Mouse (Mus musculus) midbrain, postnatal 0 days (tissue): ENCODE measurements at regions not wholly inside any gene's neighbourhood (a gene's known extent, or its start where the extent isn't known, plus 50 kb on each side); places are given as distances from the start of the nearest gene placed in this dataset.

Source experiments
- ATAC-seq: fragments of 200-750 bp; cut with Nextera tagmentation; 2 replicates; pipeline ENCODE4 v1.8.0; 2017; ENCODE audit warnings: moderate number of reproducible peaks, mild to moderate bottlenecking, moderate TSS enrichment, moderate library complexity; ENCODE audit not compliant: low FRiP score
- DNase-seq: peaks from one replicate; pipeline ENCODE4 v3.0.0-alpha.2; 2015; ENCODE audit warnings: low spot score
- H3K27ac ChIP-seq: fragments of 300-500 bp; sonication (generic); 2 replicates; pipeline ENCODE4 v1.5.1; 2014; ENCODE audit warnings: low read depth, mild to moderate bottlenecking, low read length, mixed read lengths
- H3K27me3 ChIP-seq: fragments of 300-500 bp; sonication (generic); 2 replicates; pipeline ENCODE4 v1.6.1; 2014; ENCODE audit warnings: low read length, control low read depth, mixed read lengths; ENCODE audit not compliant: insufficient read depth
- H3K36me3 ChIP-seq: fragments of 300-500 bp; sonication (generic); 2 replicates; pipeline ENCODE4 v1.6.1; 2014; ENCODE audit warnings: low read length, control low read depth, mixed read lengths; ENCODE audit not compliant: insufficient read depth
- H3K4me1 ChIP-seq: fragments of 300-500 bp; sonication (generic); 2 replicates; pipeline ENCODE4 v1.6.1; 2014; ENCODE audit warnings: mild to moderate bottlenecking, control low read depth, antibody characterized with exemption, low read length, mixed read lengths; ENCODE audit not compliant: insufficient read depth
- H3K4me2 ChIP-seq: fragments of 300-500 bp; sonication (generic); 2 replicates; pipeline ENCODE4 v1.6.1; 2014; ENCODE audit warnings: low read depth, mild to moderate bottlenecking, low read length, mixed read lengths; ENCODE audit not compliant: poor library complexity, severe bottlenecking
- H3K4me3 ChIP-seq: fragments of 300-500 bp; sonication (generic); 2 replicates; pipeline ENCODE4 v1.5.1; 2014; ENCODE audit warnings: low read depth, mild to moderate bottlenecking, low read length, moderate library complexity
- H3K9ac ChIP-seq: fragments of 300-500 bp; sonication (generic); replicated peaks from 2 replicates; pipeline ENCODE4 v1.6.1; 2014; ENCODE audit warnings: mild to moderate bottlenecking, low read length, moderate library complexity, mixed read lengths; ENCODE audit not compliant: poor library complexity, severe bottlenecking
- H3K9me3 ChIP-seq: fragments of 300-500 bp; sonication (generic); 2 replicates; pipeline ENCODE4 v1.6.1; 2016; ENCODE audit warnings: low read length, control low read depth
- CTCF ChIP-seq: IDR thresholded peaks from 2 replicates; pipeline ENCODE4 v1.5.1; 2016; ENCODE audit warnings: antibody characterized with exemption, mild to moderate bottlenecking
- WGBS: fragments of 180-500 bp; shearing (Covaris S2); extraction: QIAGEN DNeasy Blood & Tissue Kit; methylation state at CpG from one replicate; pipeline ENCODE4 v1.1.7; 2014; 5-methylcytosine and 5-hydroxymethylcytosine counted together

DNA sequence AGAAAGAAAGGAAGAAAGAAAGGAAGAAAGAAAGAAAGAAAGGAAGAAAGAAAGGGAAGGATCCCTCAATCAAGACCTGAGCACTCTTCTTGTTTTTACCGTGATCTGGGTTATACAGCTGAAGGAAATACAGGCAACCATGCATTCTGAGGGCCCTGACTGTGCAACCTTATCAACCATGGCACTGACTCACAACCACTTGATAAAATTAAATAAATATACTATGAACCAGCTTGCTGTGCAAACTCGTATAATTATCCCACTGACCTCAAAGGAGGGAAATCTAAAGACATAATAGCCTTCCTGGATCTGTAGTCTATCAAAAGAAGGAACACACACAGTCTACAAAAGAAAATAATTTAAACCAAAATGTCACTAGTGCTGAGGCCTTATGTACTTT is 518.8 kb downstream of the Epha7 start:
- H3K4me1 ChIP-seq, result no peaks in the 10 kb centered on the region
- H3K27ac ChIP-seq, result no peak overlapping the region
- H3K4me3 ChIP-seq, result no peak overlapping the region
- H3K9me3 ChIP-seq, result no peaks in the 10 kb centered on the region
- no peak overlapping the region for H3K9ac ChIP-seq
- H3K27me3 ChIP-seq, result no peaks in the 10 kb centered on the region
- no peak for ATAC-seq
- H3K36me3 ChIP-seq, result no peaks in the 10 kb centered on the region
- no peak for TF ChIP-seq CTCF
- no peak overlapping the region for H3K4me2 ChIP-seq
- WGBS, result 70% methylated on average over 2 of the region's 2 CpGs
- no peak for DNase-seq

DNA sequence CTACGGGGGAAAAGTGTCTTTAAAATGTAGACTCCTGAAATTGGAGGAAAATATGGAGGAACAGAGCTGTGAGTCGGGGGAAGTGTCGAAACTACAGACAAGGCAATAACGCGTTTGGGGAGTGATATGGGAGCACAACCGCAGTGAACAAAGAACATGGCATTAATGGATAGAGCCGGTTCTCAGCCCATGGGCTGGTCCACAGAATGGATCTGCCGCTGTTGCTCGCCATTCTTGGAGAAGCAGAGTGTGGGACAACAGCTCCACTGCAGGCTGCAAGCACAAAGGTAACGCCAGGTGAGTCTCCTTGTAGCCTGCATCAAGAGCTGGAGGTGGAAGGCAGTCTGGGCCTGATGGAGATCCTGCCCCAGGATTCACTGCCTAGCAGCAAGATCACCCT is 524.3 kb downstream of the Epha7 start:
- WGBS, result 95% methylated on average over 10 of the region's 10 CpGs
- TF ChIP-seq CTCF, result no peak
- DNase-seq, result no peak
- Histone ChIP-seq H3K27me3 (no peaks in the 10 kb centered on the region), H3K4me3 (no peak overlapping the region), H3K4me2 (no peak overlapping the region), H3K4me1 (no peaks in the 10 kb centered on the region), H3K9me3 (no peaks in the 10 kb centered on the region), H3K36me3 (no peaks in the 10 kb centered on the region), H3K9ac (no peak overlapping the region), H3K27ac (no peak overlapping the region)
- no peak for ATAC-seq

DNA sequence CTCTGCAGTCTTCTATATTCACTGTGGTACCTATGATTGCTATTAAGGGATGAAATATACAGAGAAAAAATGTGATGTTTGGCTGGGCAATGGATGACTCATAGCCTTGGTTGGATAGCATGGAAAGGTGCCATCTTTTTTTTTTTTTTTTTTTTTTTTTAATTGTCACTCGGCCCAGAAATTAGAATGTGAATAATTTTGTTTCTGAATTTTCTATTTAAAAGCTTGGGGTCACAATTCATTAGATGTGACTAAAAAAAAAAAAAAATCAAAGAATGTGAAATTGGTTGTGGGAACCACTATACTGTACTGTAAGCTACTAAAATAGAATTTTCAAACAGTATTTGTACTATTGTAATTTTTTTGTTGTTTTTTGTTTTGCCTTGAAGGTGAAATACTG is 549.3 kb downstream of the Epha7 start:
- Histone ChIP-seq H3K4me2 (no peak overlapping the region), H3K9me3 (no peaks in the 10 kb centered on the region), H3K4me3 (no peak overlapping the region), H3K9ac (no peak overlapping the region), H3K4me1 (no peaks in the 10 kb centered on the region), H3K36me3 (no peaks in the 10 kb centered on the region), H3K27me3 (no peaks in the 10 kb centered on the region), H3K27ac (no peak overlapping the region)
- 78% methylated on average over 1 of the region's 1 CpGs for WGBS
- ATAC-seq, result no peak
- no peak for DNase-seq
- TF ChIP-seq CTCF, result no peak

DNA sequence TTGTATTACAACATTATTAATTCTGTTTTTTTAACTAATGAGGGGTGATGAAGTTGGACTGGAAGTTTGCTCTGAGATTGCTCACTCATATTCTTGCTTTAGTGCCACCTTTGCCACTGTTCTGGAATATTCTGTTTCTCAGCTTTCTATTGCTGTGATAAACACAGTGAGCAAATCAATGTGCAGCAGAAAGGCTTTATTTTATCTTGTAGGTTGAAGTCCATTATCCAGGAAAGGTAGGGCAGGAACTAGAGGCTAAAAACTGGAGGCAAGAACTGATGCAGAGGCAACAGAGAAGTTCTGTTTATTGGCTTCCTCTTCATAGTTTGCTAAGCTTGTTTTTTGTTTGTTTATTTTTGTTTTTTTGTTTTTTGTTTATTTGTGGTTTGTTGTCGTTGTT is 576.4 kb downstream of the Epha7 start:
- Histone ChIP-seq H3K36me3 (no peaks in the 10 kb centered on the region), H3K9ac (no peak overlapping the region), H3K4me3 (no peak overlapping the region), H3K27me3 (no peaks in the 10 kb centered on the region), H3K4me1 (no peaks in the 10 kb centered on the region), H3K4me2 (no peak overlapping the region), H3K9me3 (no peaks in the 10 kb centered on the region), H3K27ac (no peak overlapping the region)
- TF ChIP-seq CTCF, result no peak
- DNase-seq (no peak), ATAC-seq (no peak)
- 81% methylated on average over 1 of the region's 1 CpGs for WGBS

DNA sequence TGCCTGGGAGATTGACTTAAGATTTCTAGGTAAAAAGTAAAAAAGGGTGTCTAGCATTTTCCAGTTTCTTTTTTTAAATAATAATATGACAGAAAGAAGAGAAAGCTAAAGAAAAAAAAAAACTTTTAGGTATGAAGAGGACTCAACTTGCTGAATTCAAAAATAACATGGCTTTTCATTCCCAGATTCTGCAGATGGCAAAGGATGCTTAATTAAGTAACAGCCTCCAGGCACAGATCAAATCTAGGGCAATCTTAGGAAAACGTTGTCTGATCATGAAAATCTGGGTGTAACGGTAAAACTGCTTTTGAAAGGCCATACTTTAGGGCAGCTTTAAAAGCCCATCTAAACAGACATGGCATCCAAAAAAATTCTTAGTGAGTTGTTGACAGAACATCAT is 577.4 kb downstream of the Epha7 start:
- ATAC-seq (no peak), DNase-seq (peak; percentile 20)
- Histone ChIP-seq H3K4me2 (no peak overlapping the region), H3K4me1 (no peaks in the 10 kb centered on the region), H3K9ac (no peak overlapping the region), H3K27ac (no peak overlapping the region), H3K36me3 (no peaks in the 10 kb centered on the region), H3K9me3 (no peaks in the 10 kb centered on the region), H3K4me3 (no peak overlapping the region), H3K27me3 (no peaks in the 10 kb centered on the region)
- TF ChIP-seq CTCF, result no peak
- WGBS, result 62% methylated on average over 2 of the region's 2 CpGs

DNA sequence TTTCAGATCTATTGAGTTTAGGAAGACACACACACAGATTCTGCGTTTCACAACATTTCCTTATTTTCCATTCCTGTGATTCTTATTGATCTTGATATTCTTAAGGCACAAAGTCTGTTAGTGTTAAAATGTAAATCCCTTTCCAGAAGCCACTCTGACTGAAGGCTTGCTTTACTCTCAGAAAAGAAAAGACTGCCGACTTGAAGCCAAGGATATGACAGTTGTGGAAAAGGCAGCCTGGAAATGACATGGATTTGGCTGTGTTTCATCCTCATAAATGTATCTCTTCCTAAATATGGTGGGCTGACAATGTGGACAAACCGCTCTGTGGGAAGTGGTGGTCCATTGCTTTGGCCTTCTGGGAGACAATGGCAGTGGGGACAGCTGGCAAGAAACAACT is 589.2 kb downstream of the Epha7 start:
- no peaks in the 10 kb centered on the region for H3K36me3 ChIP-seq
- peak; percentile 27 for DNase-seq

DNA sequence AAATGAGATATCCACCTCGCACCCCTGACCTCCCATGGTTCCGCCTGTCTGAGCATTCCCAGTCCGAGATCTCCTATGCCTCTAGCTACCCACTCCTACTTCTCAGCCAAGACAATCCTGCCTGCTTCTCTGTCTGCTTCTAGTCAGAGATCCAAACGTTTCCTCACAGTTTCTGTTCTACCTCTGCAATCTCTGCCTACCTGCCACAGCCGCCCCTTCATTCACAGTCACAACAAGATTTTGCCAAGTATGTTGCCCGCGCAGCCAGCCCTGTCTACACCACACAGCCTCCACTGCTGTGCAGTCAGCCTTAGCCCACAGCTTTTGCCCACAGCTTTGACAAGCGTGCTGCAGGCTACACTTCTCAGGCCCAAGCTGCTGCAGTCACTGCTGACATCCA is 601.7 kb downstream of the Epha7 start:
- no peak for TF ChIP-seq CTCF
- Histone ChIP-seq H3K27me3 (no peaks in the 10 kb centered on the region), H3K36me3 (no peaks in the 10 kb centered on the region), H3K4me2 (no peak overlapping the region), H3K4me3 (no peak overlapping the region), H3K4me1 (no peaks in the 10 kb centered on the region), H3K9me3 (no peaks in the 10 kb centered on the region), H3K9ac (no peak overlapping the region), H3K27ac (no peak overlapping the region)
- WGBS, result 88% methylated on average over 8 of the region's 8 CpGs
- no peak for DNase-seq
- no peak for ATAC-seq

More for the DNA sequence above, 589.2 kb downstream of the Epha7 start:
- Histone ChIP-seq H3K9me3 (no peaks in the 10 kb centered on the region), H3K27ac (no peak overlapping the region), H3K27me3 (no peaks in the 10 kb centered on the region), H3K4me2 (no peak overlapping the region), H3K4me3 (no peak overlapping the region), H3K9ac (no peak overlapping the region), H3K4me1 (no peaks in the 10 kb centered on the region)
- no peak for TF ChIP-seq CTCF
- 59% methylated on average over 3 of the region's 3 CpGs for WGBS
- no peak for ATAC-seq
